Mouse (Mus musculus) hematopoietic stem cell, adult 5-6 weeks (primary cell): ENCODE measurements around the gene Il5ra. TPM values are rescaled to one million over a fixed set of nuclear protein-coding genes. Genes with fewer than 3 reads are reported as not detected.
A peak's percentile ranks its signal among the peaks of the same experiment; 100 is the strongest.

Experiments
- ATAC-seq, 2 experiments: fragments of 125-278 bp in 1 of 2; replicated peaks in 1 of 2; 2 replicates each; pipeline ENCODE4 v1.8.0; 2016 to 2017; ENCODE audit warnings: inconsistent platforms in 2 of 2, mild to moderate bottlenecking in 2 of 2, moderate number of reproducible peaks in 2 of 2, low read depth in 1 of 2, moderate TSS enrichment in 1 of 2; ENCODE audit not compliant: low FRiP score in 2 of 2, poor library complexity in 2 of 2, severe bottlenecking in 2 of 2, insufficient read depth in 1 of 2, low TSS enrichment in 1 of 2
- total RNA-seq: library from RNA; stranded (forward); fragments of 172-1452, 232-1000 nt; gene quantifications from 2 replicates; pipeline ENCODE4 v1.2.3, GENCODE M21; 2017

Il5ra gene
- total RNA-seq, 1 experiment from 2014 or later: 0.65 TPM

DNA sequence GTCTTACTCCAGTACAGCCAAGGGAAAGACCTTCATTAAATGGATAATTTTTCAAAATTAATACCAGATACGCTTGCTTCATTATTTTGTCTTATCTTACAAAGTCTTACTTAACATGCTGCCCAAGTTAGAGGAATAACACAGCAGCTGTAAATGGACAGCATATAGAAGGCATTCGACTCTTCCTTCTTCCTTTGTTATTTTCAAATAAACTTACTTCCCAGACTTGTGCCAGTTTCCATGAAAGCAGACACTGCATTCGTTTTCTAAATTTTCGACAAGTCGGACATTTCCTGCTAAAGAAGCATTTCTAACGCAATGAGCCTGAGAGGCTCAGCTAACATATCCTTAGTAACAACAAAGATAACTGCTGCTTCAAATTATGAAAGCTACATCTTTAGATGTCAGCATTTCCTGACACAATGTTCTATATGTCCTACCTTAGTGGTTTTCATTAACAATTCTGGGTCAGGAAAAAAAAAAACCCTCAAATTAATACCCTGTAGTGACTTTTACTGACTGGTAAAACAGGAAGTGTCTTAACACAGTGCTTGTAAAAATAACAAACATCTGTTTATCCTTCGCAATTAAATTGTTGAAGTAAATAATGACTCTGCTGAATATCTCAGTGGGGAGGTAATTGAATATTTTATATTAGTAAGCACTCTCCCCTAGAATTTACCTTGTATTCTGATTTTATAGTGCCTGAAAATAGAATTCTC, 3.0 kb downstream of the Il5ra start:
- ATAC-seq: no peak

DNA sequence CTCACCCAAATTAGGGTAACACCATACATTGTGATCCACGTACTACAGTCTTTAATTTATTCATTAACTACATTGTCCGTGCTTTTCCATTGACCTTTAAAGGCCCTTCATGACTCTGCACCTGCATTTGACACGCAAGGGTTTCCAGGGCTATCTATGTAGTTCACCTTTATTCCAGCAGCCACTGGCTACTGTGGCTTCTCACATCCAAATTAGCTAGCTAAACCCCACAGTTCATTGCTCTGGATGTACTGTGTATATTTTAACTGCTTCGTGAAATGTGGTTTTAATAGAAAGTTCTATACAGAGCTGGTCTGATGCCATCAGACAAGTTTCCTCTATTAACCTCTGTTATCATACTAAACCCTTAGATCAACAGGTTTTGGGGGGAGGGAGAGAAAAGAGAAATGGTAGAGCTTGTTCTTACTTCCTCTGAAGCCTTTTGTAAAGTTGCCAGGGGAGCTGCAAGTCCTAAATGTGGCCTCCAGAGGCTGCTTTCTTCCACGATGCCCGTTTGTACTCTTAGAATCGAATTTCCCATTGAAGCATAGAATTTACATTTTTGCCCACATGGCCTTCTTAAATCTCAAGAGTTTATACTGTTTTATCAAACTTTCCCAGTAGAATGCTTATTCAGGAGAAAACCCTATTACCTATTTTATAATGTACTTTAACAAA, 5.1 kb downstream of the Il5ra start:
- peak; percentile 45 to 78; a peak in 3 of 4 replicates for ATAC-seq

DNA sequence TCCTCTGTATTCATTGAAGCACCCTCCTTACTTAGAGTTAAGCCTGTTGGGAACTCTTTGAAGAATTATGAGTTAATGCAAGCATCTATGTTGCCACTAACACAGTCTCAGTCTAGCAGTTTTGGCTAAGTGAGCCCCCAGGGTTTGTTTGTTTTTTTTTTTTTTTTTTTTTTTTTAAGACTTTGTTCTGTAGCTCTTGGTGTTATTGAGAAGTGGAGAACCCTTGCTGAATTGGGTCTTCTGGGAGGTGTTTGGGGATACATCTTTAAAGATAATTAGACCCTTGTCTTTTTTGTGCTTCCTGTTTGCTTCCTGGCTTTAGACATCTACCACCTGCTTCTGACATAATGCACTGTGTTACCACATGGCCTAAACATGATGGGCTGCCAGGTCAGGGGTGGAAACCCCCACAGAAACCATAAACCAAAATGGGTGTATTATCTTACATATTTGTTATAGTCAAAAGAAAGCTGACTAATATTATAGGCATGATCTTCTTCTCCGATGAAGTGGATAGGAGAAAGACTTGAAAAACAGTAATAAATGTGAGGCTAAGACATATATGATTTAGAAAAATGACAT, 8.5 kb downstream of the Il5ra start:
- no peak for ATAC-seq

- no peak for ATAC-seq
Observed at GRCm38 (mm10) chr6:106738229-106738628, 10.6 kb downstream of the Il5ra start.

DNA sequence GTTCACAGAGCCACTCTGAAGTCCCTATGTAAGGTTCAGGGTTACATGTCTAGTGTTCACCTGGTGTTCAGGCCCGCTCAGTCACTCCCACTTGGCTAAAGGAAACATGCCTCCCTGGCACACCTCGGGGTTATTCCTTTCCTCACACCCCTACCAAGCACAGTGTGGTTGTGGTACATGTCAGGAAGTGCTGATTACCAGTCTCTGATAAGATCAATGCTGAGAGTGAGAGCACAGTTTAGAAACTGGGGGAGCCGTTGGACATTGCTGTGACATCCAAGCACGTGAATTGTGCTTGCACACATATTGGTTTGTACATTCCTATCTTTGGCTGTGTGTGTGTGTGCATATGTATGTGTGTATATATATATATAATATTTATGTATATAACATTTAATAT, 16.3 kb downstream of the Il5ra start:
- ATAC-seq: peak in 1 of 2 experiments; percentile 42; a peak in 3 of 4 replicates

- ATAC-seq: no peak
Observed at GRCm38 (mm10) chr6:106729682-106730314, 19.0 kb downstream of the Il5ra start.

GRCm38 (mm10) chr6:106727703-106728102, 21.1 kb downstream of the Il5ra start:
- ATAC-seq: peak in 1 of 2 experiments; percentile 22; a peak in 1 of 4 replicates

- ATAC-seq: peak; percentile 74 to 77
Observed at GRCm38 (mm10) chr6:106726078-106726477, 22.8 kb downstream of the Il5ra start.

GRCm38 (mm10) chr6:106725642-106726041, 23.2 kb downstream of the Il5ra start:
- ATAC-seq: peak; percentile 26 to 48; a peak in 2 of 4 replicates

- no peak for ATAC-seq
Observed at GRCm38 (mm10) chr6:106705506-106706035, 43.3 kb downstream of the Il5ra start.

DNA sequence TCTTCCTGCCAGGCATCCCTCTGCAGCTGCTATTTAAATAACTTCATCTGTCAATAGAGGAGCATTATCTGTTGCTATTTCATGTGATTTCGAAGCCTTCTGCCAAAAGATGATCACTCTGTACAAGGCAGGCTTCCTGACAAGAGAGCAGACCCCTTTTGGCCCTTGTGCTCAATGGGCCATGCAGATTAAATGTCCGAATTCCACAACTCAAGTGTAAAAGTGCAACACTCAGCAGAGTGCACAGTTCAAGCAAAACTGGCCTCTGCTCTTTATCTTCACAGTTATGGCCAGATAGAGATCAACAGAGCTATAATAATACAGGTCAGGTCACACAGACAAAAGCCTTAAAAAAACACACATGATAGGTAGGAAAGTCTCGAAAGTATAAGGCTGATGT, 46.9 kb downstream of the Il5ra start:
- no peak for ATAC-seq

DNA sequence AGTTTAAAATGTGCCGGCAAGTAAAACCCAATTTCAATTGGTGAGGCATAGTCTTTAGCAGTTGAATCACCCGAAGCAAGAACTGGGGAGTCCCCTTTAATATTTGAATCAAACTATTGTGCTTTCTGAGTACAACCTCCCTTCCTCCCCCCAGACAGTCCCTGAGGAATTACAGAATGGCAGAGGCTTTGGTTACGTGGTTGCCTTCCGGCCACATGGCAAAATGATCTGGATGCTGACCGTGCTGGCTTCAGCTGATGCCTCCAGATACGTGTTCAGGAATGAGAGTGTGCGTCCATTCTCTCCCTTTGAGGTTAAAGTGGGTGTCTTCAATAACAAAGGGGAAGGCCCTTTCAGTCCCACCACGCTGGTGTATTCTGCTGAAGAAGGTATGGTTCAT, 73.3 kb downstream of the Il5ra start:
- no peak for ATAC-seq

DNA sequence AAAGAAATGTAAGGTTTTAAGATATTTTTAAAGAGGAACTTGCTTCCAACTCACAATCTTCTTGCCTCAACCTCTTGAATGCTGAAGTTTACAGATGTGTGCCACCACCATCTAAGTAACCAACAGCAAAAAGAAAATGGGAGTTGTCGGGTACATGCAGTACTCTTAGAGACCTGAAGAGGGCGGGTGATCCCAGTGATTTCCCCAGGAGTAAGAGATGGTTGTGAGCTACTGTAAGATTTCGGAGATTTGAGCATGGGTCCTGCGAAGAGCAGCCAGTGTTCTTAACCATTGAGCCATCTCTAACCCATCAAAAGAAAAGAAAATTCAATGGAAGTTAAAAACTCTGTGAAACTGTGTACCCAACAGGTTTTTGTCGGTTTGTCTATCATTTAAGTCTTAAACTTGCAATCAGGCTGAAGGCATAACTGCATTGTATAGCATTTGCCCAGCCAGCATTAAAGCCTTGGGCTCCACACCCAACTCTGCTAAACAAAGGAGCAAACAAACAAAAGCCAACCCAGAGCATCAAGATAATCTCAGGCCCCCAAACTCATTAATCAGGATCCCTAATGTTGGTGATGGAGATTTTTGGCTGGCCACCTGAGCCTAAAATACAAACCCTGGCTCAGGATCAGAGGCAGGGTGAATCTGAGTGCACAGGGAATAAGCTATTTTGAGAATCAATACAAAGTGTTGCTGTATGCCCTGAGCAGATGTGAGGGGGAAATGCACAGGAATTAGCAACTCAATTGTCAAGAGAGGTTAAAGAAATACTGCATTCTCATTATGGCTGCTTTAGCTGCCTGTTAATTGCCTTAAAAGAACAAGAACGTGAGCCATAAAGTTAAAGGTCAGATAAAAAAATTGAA, 84.8 kb downstream of the Il5ra start:
- peak; percentile 89 to 91 for ATAC-seq

Other genes with a start within 250 kb of the Il5ra start
- 80.5 and 105 TPM in 2 replicates for gene Trnt1, start 20.1 kb upstream of the Il5ra start, total RNA-seq
- gene Crbn, start 51.0 kb upstream of the Il5ra start, total RNA-seq: 59.3 and 72.9 TPM in 2 replicates